In the genomic region with DNA sequence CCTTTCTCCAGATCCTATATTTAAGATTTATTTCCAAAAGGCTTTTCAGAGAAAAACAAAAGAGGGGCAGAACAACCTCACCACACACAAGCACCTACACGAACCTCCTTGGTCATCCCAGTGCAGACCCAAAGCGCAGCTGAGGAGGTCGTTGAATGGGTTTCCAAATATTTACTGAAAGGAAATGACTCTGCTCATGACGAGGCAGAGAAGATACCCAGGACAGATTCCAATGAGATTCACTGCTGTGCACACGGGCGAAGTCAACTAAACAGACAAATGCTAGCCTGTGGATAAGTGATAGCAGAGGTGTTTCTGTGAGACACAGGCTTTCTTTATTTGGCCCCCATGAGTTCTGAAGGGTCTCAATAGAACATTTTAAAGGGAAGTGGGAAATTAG, we compare ENCODE assay signal across 15 mouse cellular contexts.
"Had no signal": no experiment of that assay in that cellular context is flagged by ENCODE, and none has a peak within 500 bp of the region (broad histone marks: within the 10 kb centered on the region; RNA-seq: fewer than 3 reads in every experiment).

No protein-coding gene starts in this region.

- H3K36me3 ChIP-seq: limb, embryonic 15.5 days; midbrain, embryonic 10.5 days; neural tube, embryonic 13.5 days had no signal

- ATAC-seq: hindbrain, postnatal 0 days; midbrain, embryonic 16.5 days had no signal

- H3K27me3 ChIP-seq: limb, embryonic 15.5 days; neural tube, embryonic 13.5 days had no signal

- H3K9me3 ChIP-seq: limb, embryonic 15.5 days; midbrain, embryonic 10.5 days; neural tube, embryonic 13.5 days had no signal

- DNase-seq: kidney, adult 18-20 months; kidney, postnatal 10 days; kidney, postnatal 4 days; retina, postnatal 1 day; right cerebral cortex, postnatal 4 days; spleen, adult 18-20 months; thymus, adult 2 months; thymus, postnatal 25 days had no signal

- H3K4me2 ChIP-seq: limb, embryonic 15.5 days; neural tube, embryonic 13.5 days had no signal

- H3K4me3 ChIP-seq: layer of hippocampus, adult 2 months; left cerebral cortex, adult 2 months; limb, embryonic 15.5 days; midbrain, embryonic 10.5 days; neural tube, embryonic 13.5 days had no signal

- H3K27ac ChIP-seq: hindbrain, postnatal 0 days; layer of hippocampus, adult 2 months; left cerebral cortex, adult 2 months; limb, embryonic 15.5 days; midbrain, embryonic 10.5 days; neural tube, embryonic 13.5 days had no signal

- H3K9ac ChIP-seq: limb, embryonic 15.5 days; neural tube, embryonic 13.5 days had no signal
